Mouse (Mus musculus) thymus, adult 2 months (tissue): ENCODE measurements at regions not wholly inside any gene's neighbourhood (a gene's known extent, or its start where the extent isn't known, plus 50 kb on each side); places are given as distances from the start of the nearest gene placed in this dataset.

ENCODE experiments used
- DNase-seq: peaks from one replicate; pipeline ENCODE4 v3.0.0; 2021
- H3K27ac ChIP-seq: fragments of 200-500 bp; 2 replicates; pipeline ENCODE4 v1.5.1; 2012; ENCODE audit warnings: low read length, control low read depth; ENCODE audit not compliant: control insufficient read depth, insufficient read depth
- H3K27me3 ChIP-seq: fragments of 200-500 bp; 2 replicates; pipeline ENCODE4 v1.6.1; 2012; ENCODE audit warnings: mild to moderate bottlenecking, low read length, moderate library complexity, mixed read lengths; ENCODE audit not compliant: control insufficient read depth, insufficient read depth
- H3K36me3 ChIP-seq: fragments of 200-500 bp; 2 replicates; pipeline ENCODE4 v1.6.1; 2012; ENCODE audit warnings: mild to moderate bottlenecking, low read length, moderate library complexity; ENCODE audit not compliant: control insufficient read depth, insufficient read depth
- H3K4me1 ChIP-seq: fragments of 200-500 bp; replicated peaks from 2 replicates; pipeline ENCODE4 v1.6.1; 2012; ENCODE audit warnings: low read length; ENCODE audit not compliant: control insufficient read depth, insufficient read depth
- H3K4me3 ChIP-seq: fragments of 200-500 bp; 2 replicates; pipeline ENCODE4 v1.5.1; 2012; ENCODE audit warnings: mild to moderate bottlenecking, low read length, control low read depth, moderate library complexity; ENCODE audit not compliant: control insufficient read depth, insufficient read depth
- CTCF ChIP-seq: fragments of 200-500 bp; IDR thresholded peaks from 2 replicates; pipeline ENCODE4 v1.5.1; 2012; ENCODE audit warnings: mild to moderate bottlenecking, control low read depth, low read length, moderate library complexity, borderline replicate concordance; ENCODE audit not compliant: control insufficient read depth, poor library complexity, insufficient read depth; ENCODE audit errors: extremely low read depth
- POLR2A ChIP-seq: fragments of 200-500 bp; IDR thresholded peaks from 2 replicates; pipeline ENCODE4 v1.6.1; 2012; ENCODE audit warnings: mild to moderate bottlenecking, low read length, control low read depth, moderate library complexity; ENCODE audit not compliant: control insufficient read depth, poor library complexity, insufficient read depth; ENCODE audit errors: extremely low read depth
- WGBS: fragments of 180-500 bp; shearing (Covaris S2); methylation state at CpG from one replicate; pipeline ENCODE4 v1.1.7; 2018; 5-methylcytosine and 5-hydroxymethylcytosine counted together

- TF ChIP-seq POLR2A (no peak), CTCF (no peak)
- no peak overlapping the region for H3K27ac ChIP-seq
- 98% methylated on average over 7 of the region's 7 CpGs for WGBS
Measured at GRCm38 (mm10) chr8:109438531-109438930, 55.3 kb upstream of the Pmfbp1 start.

More at GRCm38 (mm10) chr8:109438531-109438930, 55.3 kb upstream of the Pmfbp1 start:
- Histone ChIP-seq H3K4me1 (no peaks in the 10 kb centered on the region), H3K4me3 (no peak overlapping the region), H3K36me3 (no peaks in the 10 kb centered on the region), H3K27me3 (no peaks in the 10 kb centered on the region)
- no peak for DNase-seq
